Mouse (Mus musculus) gastrocnemius, postnatal 10 days (tissue): ENCODE data around the gene Gm20388. TPM values are rescaled to one million over a fixed set of nuclear protein-coding genes. Genes with fewer than 3 reads are reported as not detected.

Experiments used
- DNase-seq: peaks from one replicate; pipeline ENCODE4 v3.0.0; 2021; ENCODE audit warnings: mixed read lengths
- total RNA-seq, 2 experiments: library from RNA; stranded (reverse); gene quantifications; 2 replicates each; pipeline ENCODE4 v1.2.3; 2021

Gene Gm20388
- total RNA-seq, 2 experiments from 2014 or later, result 2.9 to 6.0 TPM

GRCm38 (mm10) chr8:121093496-121093895 is 1182.9 kb downstream of the Gm20388 start:
- no peak for DNase-seq

- DNase-seq, result peak; percentile 86
Measured at GRCm38 (mm10) chr8:121104049-121104818, 1193.6 kb downstream of the Gm20388 start.

- DNase-seq, result peak; percentile 99
Measured at GRCm38 (mm10) chr8:121107668-121108656, 1197.3 kb downstream of the Gm20388 start, which contains the start of gene Mthfsd. Mthfsd (minus strand) TSS chr8:121108392.

GRCm38 (mm10) chr8:121108657-121109056 is 1198.0 kb downstream of the Gm20388 start:
- DNase-seq, result no peak

GRCm38 (mm10) chr8:121111145-121111907 is 1200.7 kb downstream of the Gm20388 start:
- no peak for DNase-seq

- peak; percentile 94 for DNase-seq
Measured at GRCm38 (mm10) chr8:121113261-121113660, 1202.6 kb downstream of the Gm20388 start.

- DNase-seq, result no peak
Measured at GRCm38 (mm10) chr8:121115136-121115535, 1204.5 kb downstream of the Gm20388 start.

- DNase-seq, result peak; percentile 75
Measured at GRCm38 (mm10) chr8:121115948-121116347, 1205.3 kb downstream of the Gm20388 start, which contains the start of gene Foxc2. Foxc2 (plus strand) TSS chr8:121116171.

GRCm38 (mm10) chr8:121116591-121117185 is 1206.0 kb downstream of the Gm20388 start:
- DNase-seq, result peak; percentile 33

GRCm38 (mm10) chr8:121117186-121117651 is 1206.6 kb downstream of the Gm20388 start:
- peak; percentile 22 for DNase-seq

- no peak for DNase-seq
Measured at GRCm38 (mm10) chr8:121117906-121118305, 1207.3 kb downstream of the Gm20388 start.

GRCm38 (mm10) chr8:121118634-121119420 is 1208.2 kb downstream of the Gm20388 start:
- DNase-seq, result no peak

- DNase-seq, result no peak
Measured at GRCm38 (mm10) chr8:121119635-121120455, 1209.2 kb downstream of the Gm20388 start.

- no peak for DNase-seq
Measured at GRCm38 (mm10) chr8:121120456-121121419, 1210.1 kb downstream of the Gm20388 start.

- no peak for DNase-seq
Measured at GRCm38 (mm10) chr8:121121704-121122103, 1211.1 kb downstream of the Gm20388 start.

GRCm38 (mm10) chr8:121122368-121122767 is 1211.7 kb downstream of the Gm20388 start:
- no peak for DNase-seq

- no peak for DNase-seq
Measured at GRCm38 (mm10) chr8:121123113-121123512, 1212.5 kb downstream of the Gm20388 start.

GRCm38 (mm10) chr8:121124547-121125239 is 1214.1 kb downstream of the Gm20388 start:
- DNase-seq, result no peak
